Mouse (Mus musculus) embryo, embryonic 9.5 days (tissue): ENCODE results near the gene Hspa8.
"Not testable (repeated sequence)": the region's sequence is repeated elsewhere in the genome, so short reads cannot be mapped to it uniquely, and the experiment has no call there.

Experiments used
- DNase-seq: peaks from one replicate; pipeline ENCODE4 v3.0.0-alpha.2; 2017; ENCODE audit errors: extremely low spot score

Gene Hspa8

GRCm38 (mm10) chr9:40784374-40784967, 16.3 kb upstream of the Hspa8 start:
- DNase-seq, result peak; percentile 50

GRCm38 (mm10) chr9:40785452-40785851, 15.3 kb upstream of the Hspa8 start:
- DNase-seq, result no peak

GRCm38 (mm10) chr9:40786820-40787219, 14.0 kb upstream of the Hspa8 start:
- DNase-seq, result not testable (repeated sequence)

- DNase-seq, result no peak
These were observed 8.7 kb upstream of the Hspa8 start for GRCm38 (mm10) chr9:40791864-40792633.

GRCm38 (mm10) chr9:40793581-40793980, 7.2 kb upstream of the Hspa8 start:
- no peak for DNase-seq

GRCm38 (mm10) chr9:40794251-40794650, 6.5 kb upstream of the Hspa8 start:
- DNase-seq, result no peak

- DNase-seq, result no peak
These were observed 5.9 kb upstream of the Hspa8 start for GRCm38 (mm10) chr9:40794926-40795325.

GRCm38 (mm10) chr9:40795562-40795961, 5.2 kb upstream of the Hspa8 start:
- no peak for DNase-seq

GRCm38 (mm10) chr9:40796054-40796453, 4.7 kb upstream of the Hspa8 start:
- no peak for DNase-seq

GRCm38 (mm10) chr9:40798247-40798960, 2.4 kb upstream of the Hspa8 start:
- no peak for DNase-seq

GRCm38 (mm10) chr9:40799112-40799511, 1.7 kb upstream of the Hspa8 start:
- DNase-seq, result no peak

GRCm38 (mm10) chr9:40799837-40800501, 815 bp upstream of the Hspa8 start:
- DNase-seq, result peak; percentile 83

GRCm38 (mm10) chr9:40801614-40802532, 1.1 kb downstream of the Hspa8 start:
- DNase-seq, result peak; percentile 61

GRCm38 (mm10) chr9:40802533-40802875, 1.7 kb downstream of the Hspa8 start:
- DNase-seq, result not testable (repeated sequence)

GRCm38 (mm10) chr9:40804576-40804975, 3.8 kb downstream of the Hspa8 start:
- DNase-seq, result not testable (repeated sequence)

- DNase-seq, result peak; percentile 67
These were observed 4.5 kb downstream of the Hspa8 start for GRCm38 (mm10) chr9:40805263-40805662.

- DNase-seq, result peak; percentile 75
These were observed 5.9 kb downstream of the Hspa8 start for GRCm38 (mm10) chr9:40806440-40807288.

- no peak for DNase-seq
These were observed 6.6 kb downstream of the Hspa8 start for GRCm38 (mm10) chr9:40807289-40807920.

GRCm38 (mm10) chr9:40808061-40808906, 7.5 kb downstream of the Hspa8 start:
- DNase-seq, result peak; percentile 32
